Mouse (Mus musculus) hindbrain, embryonic 15.5 days (tissue): ENCODE data around the gene Acot1. TPM values are rescaled to one million over a fixed set of nuclear protein-coding genes. Genes with fewer than 3 reads are reported as not detected.
"Not testable (repeated sequence)": the region's sequence is repeated elsewhere in the genome, so short reads cannot be mapped to it uniquely, and the experiment has no call there.

Experiments used
- ATAC-seq: fragments of 200-750 bp; cut with Nextera tagmentation; 2 replicates; pipeline ENCODE4 v1.8.0; 2017; ENCODE audit warnings: low read depth, moderate number of reproducible peaks, moderate TSS enrichment; ENCODE audit not compliant: low FRiP score
- H3K27ac ChIP-seq: fragments of 300-500 bp; sonication (generic); replicated peaks from 2 replicates; pipeline ENCODE4 v1.5.1; 2015; ENCODE audit warnings: mild to moderate bottlenecking, inconsistent platforms
- H3K27me3 ChIP-seq: fragments of 300-500 bp; sonication (generic); 2 replicates; pipeline ENCODE4 v1.6.1; 2015; ENCODE audit warnings: control low read depth, inconsistent platforms
- H3K36me3 ChIP-seq: fragments of 300-500 bp; sonication (generic); 2 replicates; pipeline ENCODE4 v1.6.1; 2015; ENCODE audit warnings: control low read depth, inconsistent platforms
- H3K4me1 ChIP-seq: fragments of 300-500 bp; sonication (generic); replicated peaks from 2 replicates; pipeline ENCODE4 v1.6.1; 2015; ENCODE audit warnings: control low read depth, inconsistent platforms
- H3K4me2 ChIP-seq: fragments of 300-500 bp; sonication (generic); 2 replicates; pipeline ENCODE4 v1.6.1; 2015; ENCODE audit warnings: moderate library complexity, mild to moderate bottlenecking, inconsistent platforms
- H3K4me3 ChIP-seq: fragments of 300-500 bp; sonication (generic); 2 replicates; pipeline ENCODE4 v1.5.1; 2015; ENCODE audit warnings: mild to moderate bottlenecking, inconsistent platforms
- H3K9ac ChIP-seq: fragments of 300-500 bp; sonication (generic); 2 replicates; pipeline ENCODE4 v1.6.1; 2015; ENCODE audit warnings: inconsistent platforms
- H3K9me3 ChIP-seq: fragments of 300-500 bp; sonication (generic); 2 replicates; pipeline ENCODE4 v1.6.1; 2016; ENCODE audit warnings: control low read depth, inconsistent platforms
- WGBS: fragments of 180-500 bp; shearing (Covaris S2); methylation state at CpG from one replicate; pipeline ENCODE4 v1.1.7; 2015; 5-methylcytosine and 5-hydroxymethylcytosine counted together
- polyA plus RNA-seq: library from polyadenylated mRNA; unstranded; fragments of >200 nt; fragmentation: Nextera tagmentation; extraction: Ambion mirVana; gene quantifications from 2 replicates; pipeline ENCODE4 v1.2.1, GENCODE M21; 2015

The Acot1 gene
- polyA plus RNA-seq, 1 experiment from 2014 or later: 98.0 TPM

GRCm38 (mm10) chr12:83998341-83999107 lies 10.8 kb upstream of the Acot1 start:
- Histone ChIP-seq H3K27me3 (no peaks in the 10 kb centered on the region), H3K4me2 (no peak overlapping the region), H3K9me3 (no peaks in the 10 kb centered on the region), H3K36me3 (no peaks in the 10 kb centered on the region), H3K4me1 (no peaks in the 10 kb centered on the region), H3K9ac (no peak overlapping the region), H3K27ac (peak overlapping the region; percentile 38; the same call in 1 of the 2 replicates), H3K4me3 (no peak overlapping the region)
- WGBS: 60% methylated on average over 11 of the region's 11 CpGs
- no peak for ATAC-seq

- ATAC-seq, H3K27me3 ChIP-seq, H3K4me1 ChIP-seq, H3K4me2 ChIP-seq, H3K27ac ChIP-seq, H3K36me3 ChIP-seq, H3K4me3 ChIP-seq, H3K9me3 ChIP-seq, H3K9ac ChIP-seq: not testable (repeated sequence)
- 70% methylated on average over 8 of the region's 8 CpGs for WGBS
Observed at GRCm38 (mm10) chr12:83999237-83999636, 10.1 kb upstream of the Acot1 start.

- H3K36me3 ChIP-seq: no peaks in the 10 kb centered on the region
- H3K9ac ChIP-seq: no peak overlapping the region
- no peaks in the 10 kb centered on the region for H3K9me3 ChIP-seq
- no peaks in the 10 kb centered on the region for H3K27me3 ChIP-seq
- H3K4me2 ChIP-seq: no peak overlapping the region
- 82% methylated on average over 3 of the region's 3 CpGs for WGBS
- no peak overlapping the region for H3K27ac ChIP-seq
- no peak for ATAC-seq
- no peaks in the 10 kb centered on the region for H3K4me1 ChIP-seq
- no peak overlapping the region for H3K4me3 ChIP-seq
Observed at GRCm38 (mm10) chr12:84000418-84000817, 8.9 kb upstream of the Acot1 start.

- 97% methylated on average over 1 of the region's 1 CpGs for WGBS
- Histone ChIP-seq H3K9ac (no peak overlapping the region), H3K4me1 (peaks cover 4% of the 10 kb centered on the region; the same call in 1 of the 2 replicates), H3K4me3 (no peak overlapping the region), H3K27ac (no peak overlapping the region), H3K4me2 (no peak overlapping the region), H3K36me3 (no peaks in the 10 kb centered on the region), H3K27me3 (no peaks in the 10 kb centered on the region), H3K9me3 (no peaks in the 10 kb centered on the region)
- ATAC-seq: no peak
Observed at GRCm38 (mm10) chr12:84003866-84004265, 5.4 kb upstream of the Acot1 start.

GRCm38 (mm10) chr12:84008251-84008650 lies 1.0 kb upstream of the Acot1 start:
- peak overlapping the region; percentile 58; the same call in 1 of the 2 replicates for H3K4me2 ChIP-seq
- no peak overlapping the region for H3K9ac ChIP-seq
- H3K4me1 ChIP-seq: peaks cover 23% of the 10 kb centered on the region
- H3K9me3 ChIP-seq: no peaks in the 10 kb centered on the region
- no peak overlapping the region for H3K4me3 ChIP-seq
- H3K27me3 ChIP-seq: no peaks in the 10 kb centered on the region
- no peak for ATAC-seq
- no peaks in the 10 kb centered on the region for H3K36me3 ChIP-seq
- 81% methylated on average over 12 of the region's 12 CpGs for WGBS
- peak overlapping the region; percentile 69 for H3K27ac ChIP-seq

GRCm38 (mm10) chr12:84008729-84009128 lies 561 bp upstream of the Acot1 start:
- no peak overlapping the region for H3K9ac ChIP-seq
- peak overlapping the region; percentile 46 for H3K4me3 ChIP-seq
- H3K9me3 ChIP-seq: no peaks in the 10 kb centered on the region
- no peaks in the 10 kb centered on the region for H3K27me3 ChIP-seq
- H3K36me3 ChIP-seq: no peaks in the 10 kb centered on the region
- peak overlapping the region; percentile 69 for H3K27ac ChIP-seq
- no peak for ATAC-seq
- H3K4me1 ChIP-seq: peaks cover 23% of the 10 kb centered on the region
- WGBS: 36% methylated on average over 8 of the region's 8 CpGs
- H3K4me2 ChIP-seq: peak overlapping the region; percentile 58

- no peak for ATAC-seq
- peak overlapping the region; percentile 58 for H3K4me2 ChIP-seq
- WGBS: 76% methylated on average over 3 of the region's 3 CpGs
Observed at GRCm38 (mm10) chr12:84010201-84010600, 911 bp downstream of the Acot1 start.

GRCm38 (mm10) chr12:84011251-84012040 lies 2.2 kb downstream of the Acot1 start:
- Histone ChIP-seq H3K9me3 (no peaks in the 10 kb centered on the region), H3K27ac (peak overlapping the region; percentile 69), H3K27me3 (no peaks in the 10 kb centered on the region), H3K4me2 (peak overlapping the region; percentile 58), H3K36me3 (no peaks in the 10 kb centered on the region), H3K4me3 (peak overlapping the region; percentile 46), H3K4me1 (peaks cover 23% of the 10 kb centered on the region), H3K9ac (no peak overlapping the region)
- WGBS: 23% methylated on average over 12 of the region's 12 CpGs
- ATAC-seq: peak; percentile 85

More at GRCm38 (mm10) chr12:84010201-84010600, 911 bp downstream of the Acot1 start:
- Histone ChIP-seq H3K9me3 (no peaks in the 10 kb centered on the region), H3K27me3 (no peaks in the 10 kb centered on the region), H3K27ac (peak overlapping the region; percentile 69), H3K9ac (peak overlapping the region; percentile 47; the same call in 1 of the 2 replicates), H3K4me3 (peak overlapping the region; percentile 46), H3K36me3 (no peaks in the 10 kb centered on the region), H3K4me1 (peaks cover 23% of the 10 kb centered on the region)

- no peaks in the 10 kb centered on the region for H3K36me3 ChIP-seq
- H3K27ac ChIP-seq: no peak overlapping the region; the same call in 1 of the 2 replicates
- no peaks in the 10 kb centered on the region for H3K9me3 ChIP-seq
- no peaks in the 10 kb centered on the region for H3K27me3 ChIP-seq
- ATAC-seq: no peak
- H3K4me3 ChIP-seq: no peak overlapping the region
- H3K9ac ChIP-seq: no peak overlapping the region
- peaks cover 23% of the 10 kb centered on the region for H3K4me1 ChIP-seq
- H3K4me2 ChIP-seq: peak overlapping the region; percentile 58
- WGBS: 59% methylated on average over 6 of the region's 6 CpGs
Observed at GRCm38 (mm10) chr12:84013130-84013529, 3.8 kb downstream of the Acot1 start.

- 93% methylated on average over 7 of the region's 7 CpGs for WGBS
- ATAC-seq: no peak
- H3K9ac ChIP-seq: no peak overlapping the region
- H3K36me3 ChIP-seq: no peaks in the 10 kb centered on the region
- H3K9me3 ChIP-seq: no peaks in the 10 kb centered on the region
- no peak overlapping the region for H3K27ac ChIP-seq
- H3K27me3 ChIP-seq: no peaks in the 10 kb centered on the region
- H3K4me2 ChIP-seq: no peak overlapping the region
- peaks cover 21% of the 10 kb centered on the region for H3K4me1 ChIP-seq
- H3K4me3 ChIP-seq: no peak overlapping the region
Observed at GRCm38 (mm10) chr12:84013701-84014100, 4.4 kb downstream of the Acot1 start.

GRCm38 (mm10) chr12:84020528-84020927 lies 11.2 kb downstream of the Acot1 start:
- 53% methylated on average over 7 of the region's 7 CpGs for WGBS
- H3K27me3 ChIP-seq, H3K4me2 ChIP-seq, H3K27ac ChIP-seq, ATAC-seq, H3K4me3 ChIP-seq, H3K9me3 ChIP-seq, H3K4me1 ChIP-seq, H3K9ac ChIP-seq, H3K36me3 ChIP-seq: not testable (repeated sequence)

GRCm38 (mm10) chr12:84022266-84022665 lies 13.0 kb downstream of the Acot1 start:
- ATAC-seq: not testable (repeated sequence)
- 98% methylated on average over 4 of the region's 4 CpGs for WGBS

More at GRCm38 (mm10) chr12:84022266-84022665, 13.0 kb downstream of the Acot1 start:
- H3K27me3 ChIP-seq, H3K4me3 ChIP-seq, H3K4me2 ChIP-seq, H3K27ac ChIP-seq, H3K36me3 ChIP-seq, H3K4me1 ChIP-seq, H3K9me3 ChIP-seq, H3K9ac ChIP-seq: not testable (repeated sequence)
